25 mouse cellular contexts compared by ENCODE assay signal in genomic region chr16:96087436-96087835, GRCm38 (mm10). TPM values are rescaled to one million over a fixed set of nuclear protein-coding genes. Genes with fewer than 3 reads are reported as not detected.
DNase-seq lines count a peak whose midpoint lies in the region; ATAC-seq and TF ChIP-seq lines count a peak whose summit lies in the region.
"Had no signal": no experiment of that assay in that cellular context is flagged by ENCODE, and none has a peak within 500 bp of the region (broad histone marks: within the 10 kb centered on the region; RNA-seq: fewer than 3 reads in every experiment).

No protein-coding gene starts in this region.

- ATAC-seq in heart, embryonic 11.5 days (replicated peaks; ENCODE audit: insufficient number of reproducible peaks, low FRiP score, low TSS enrichment), result no peak
- ATAC-seq in stomach, postnatal 0 days (ENCODE audit: low FRiP score, low TSS enrichment), result no peak
- ATAC-seq: activated CD4-positive, CD25-positive, alpha-beta regulatory T cell, adult 4 months; forebrain, embryonic 14.5 days; inflammation-experienced regulatory T-cells, adult 6 months; Patski had no signal

- no peaks in the 10 kb centered on the region for H3K9me3 ChIP-seq in heart, embryonic 11.5 days (replicated peaks; ENCODE audit: control insufficient read depth, low read length)
- H3K9me3 ChIP-seq in stomach, postnatal 0 days (ENCODE audit: control insufficient read depth, low read length), result no peaks in the 10 kb centered on the region
- H3K9me3 ChIP-seq: embryonic facial prominence, embryonic 15.5 days; forebrain, embryonic 10.5 days; heart, embryonic 12.5 days; hindbrain, embryonic 10.5 days; hindbrain, embryonic 15.5 days had no signal

- no peak for DNase-seq in heart, adult 2 months
- no peak for DNase-seq in layer of hippocampus, adult 2 months (ENCODE audit: low spot score in 2 of 2)
- no peak for DNase-seq in layer of hippocampus, postnatal 36 days
- DNase-seq in spleen, adult 2 months (ENCODE audit: low read depth in 1 of 2, low spot score in 2 of 2), result no peak
- DNase-seq in spleen, postnatal 14 days (ENCODE audit: low spot score in 2 of 2), result no peak
- no peak for DNase-seq in stomach, postnatal 0 days (ENCODE audit: low spot score)
- no peak for DNase-seq in adrenal gland, adult 18-20 months (ENCODE audit: low spot score in 2 of 2)
- DNase-seq: adrenal gland, adult 8-10 months; adrenal gland, postnatal 36 days; cerebellum, adult 11 months; cerebellum, adult 8-10 months; cerebellum, postnatal 14 days; embryo, embryonic 11 days; gastrocnemius, postnatal 36 days had no signal

- no peak overlapping the region for H3K9ac ChIP-seq in heart, adult 2 months (ENCODE audit: low read depth, low read length)
- H3K9ac ChIP-seq in heart, embryonic 11.5 days (ENCODE audit: low read depth, low read length), result no peak overlapping the region
- no peak overlapping the region for H3K9ac ChIP-seq in stomach, postnatal 0 days (ENCODE audit: low read length)
- H3K9ac ChIP-seq: embryonic facial prominence, embryonic 15.5 days; heart, embryonic 12.5 days; hindbrain, embryonic 15.5 days had no signal

- H3K27ac ChIP-seq in heart, adult 2 months, result no peak overlapping the region
- H3K27ac ChIP-seq in heart, embryonic 11.5 days (ENCODE audit: low read depth, low read length), result no peak overlapping the region
- no peak overlapping the region for H3K27ac ChIP-seq in layer of hippocampus, adult 2 months
- peak overlapping the region; percentile 61; the same call in 1 of the 2 replicates for H3K27ac ChIP-seq in spleen, adult 2 months (ENCODE audit: insufficient read depth, low read length)
- no peak overlapping the region for H3K27ac ChIP-seq in stomach, postnatal 0 days (replicated peaks)
- H3K27ac ChIP-seq: forebrain, embryonic 10.5 days; hindbrain, embryonic 10.5 days; hindbrain, embryonic 15.5 days had no signal

- intact Hi-C loops in heart, adult 2 months (cut with DNase I), result no loop called here

- peak; percentile 20; the same call in 1 of the 2 replicates for TF ChIP-seq CTCF in heart, adult 2 months (IDR thresholded peaks at IDR 0.05)
- peak; percentile 42 for TF ChIP-seq CTCF in layer of hippocampus, adult 2 months (conservative IDR thresholded peaks at IDR 0.05)
- no peak for TF ChIP-seq CTCF in spleen, adult 2 months (IDR thresholded peaks at IDR 0.05; ENCODE audit: extremely low read depth, insufficient read depth, insufficient read length, insufficient replicate concordance)
- TF ChIP-seq CTCF in stomach, postnatal 0 days (IDR thresholded peaks at IDR 0.05; ENCODE audit: low read depth), result peak; percentile 27

- H3K79me2 ChIP-seq in heart, adult 2 months (replicated peaks; ENCODE audit: control insufficient read depth, insufficient read depth, low read length), result no peaks in the 10 kb centered on the region

- no peak overlapping the region for H3K4me3 ChIP-seq in heart, adult 2 months
- H3K4me3 ChIP-seq in heart, embryonic 11.5 days (ENCODE audit: low read depth, low read length), result no peak overlapping the region
- no peak overlapping the region for H3K4me3 ChIP-seq in layer of hippocampus, adult 2 months
- no peak overlapping the region for H3K4me3 ChIP-seq in spleen, adult 2 months (ENCODE audit: extremely low read depth, insufficient read depth, insufficient read length)
- no peak overlapping the region for H3K4me3 ChIP-seq in stomach, postnatal 0 days (ENCODE audit: low read depth, low read length)
- H3K4me3 ChIP-seq: embryonic facial prominence, embryonic 15.5 days; erythroblast, embryonic 14.5 days; forebrain, embryonic 10.5 days; heart, embryonic 12.5 days; hindbrain, embryonic 10.5 days; hindbrain, embryonic 15.5 days had no signal

- H3K4me2 ChIP-seq in heart, embryonic 11.5 days, result no peak overlapping the region
- no peak overlapping the region for H3K4me2 ChIP-seq in stomach, postnatal 0 days (replicated peaks; ENCODE audit: low read depth)
- H3K4me2 ChIP-seq: embryonic facial prominence, embryonic 15.5 days; heart, embryonic 12.5 days; hindbrain, embryonic 15.5 days had no signal

- no peak for TF ChIP-seq EP300 in heart, adult 2 months (IDR thresholded peaks at IDR 0.05; ENCODE audit: insufficient read depth, low read depth, low read length)
- TF ChIP-seq EP300 in stomach, postnatal 0 days (optimal IDR thresholded peaks at IDR 0.05), result no peak

- WGBS in heart, adult 2 months, result 76% methylated on average over 4 of the region's 4 CpGs
- WGBS in heart, embryonic 11.5 days (ENCODE audit: insufficient replicate concordance), result 72% methylated on average over 4 of the region's 4 CpGs
- 54% methylated on average over 4 of the region's 4 CpGs for WGBS in spleen, adult 2 months
- WGBS in stomach, postnatal 0 days, result 72% methylated on average over 4 of the region's 4 CpGs

- H3K36me3 ChIP-seq in heart, adult 2 months (ENCODE audit: control insufficient read depth, insufficient read depth, low read length), result no peaks in the 10 kb centered on the region
- no peaks in the 10 kb centered on the region for H3K36me3 ChIP-seq in heart, embryonic 11.5 days (ENCODE audit: control insufficient read depth, insufficient read depth, low read length)
- H3K36me3 ChIP-seq in spleen, adult 2 months (ENCODE audit: control insufficient read depth, insufficient read depth, low read length), result no peaks in the 10 kb centered on the region
- no peaks in the 10 kb centered on the region for H3K36me3 ChIP-seq in stomach, postnatal 0 days (ENCODE audit: control insufficient read depth, insufficient read depth, low read length)
- H3K36me3 ChIP-seq: embryonic facial prominence, embryonic 15.5 days; forebrain, embryonic 10.5 days; heart, embryonic 12.5 days; hindbrain, embryonic 10.5 days; hindbrain, embryonic 15.5 days had no signal

- peaks cover 3% of the 10 kb centered on the region; the same call in 1 of the 2 replicates for H3K4me1 ChIP-seq in heart, adult 2 months (ENCODE audit: control insufficient read depth, insufficient read depth, low read length)
- peaks cover 22% of the 10 kb centered on the region for H3K4me1 ChIP-seq in heart, embryonic 11.5 days (ENCODE audit: control insufficient read depth, insufficient read depth, low read length)
- H3K4me1 ChIP-seq in spleen, adult 2 months (ENCODE audit: control insufficient read depth, insufficient read depth, insufficient read length), result peaks cover 44% of the 10 kb centered on the region
- H3K4me1 ChIP-seq in stomach, postnatal 0 days (replicated peaks; ENCODE audit: control insufficient read depth, insufficient read depth), result 0 out of 2 replicates have a peak, but pooled peaks cover 7% of the 10 kb centered on the region

- no peak for TF ChIP-seq POLR2A in heart, adult 2 months (IDR thresholded peaks at IDR 0.05; ENCODE audit: insufficient read depth, low read depth, low read length)
- no peak for TF ChIP-seq POLR2A in spleen, adult 2 months (IDR thresholded peaks at IDR 0.05; ENCODE audit: low read depth, low read length)

- no peaks in the 10 kb centered on the region for H3K27me3 ChIP-seq in heart, adult 2 months (ENCODE audit: control insufficient read depth, insufficient read depth, low read length)
- H3K27me3 ChIP-seq in heart, embryonic 11.5 days (ENCODE audit: control insufficient read depth, insufficient read depth, low read length), result no peaks in the 10 kb centered on the region
- no peaks in the 10 kb centered on the region for H3K27me3 ChIP-seq in spleen, adult 2 months (ENCODE audit: control insufficient read depth, insufficient read depth, low read length)
- H3K27me3 ChIP-seq in stomach, postnatal 0 days (ENCODE audit: control insufficient read depth, insufficient read depth, low read length), result no peaks in the 10 kb centered on the region
- H3K27me3 ChIP-seq: embryonic facial prominence, embryonic 15.5 days; heart, embryonic 12.5 days; hindbrain, embryonic 15.5 days; Patski had no signal

RNA-seq across cellular contexts. Expression of gene Brwd1, which starts 5.1 kb away (rescaled TPM):
- 10 to 100 TPM; 65.5 to 88.7 TPM for total RNA-seq in heart, adult 2 months (2021)
- polyA plus RNA-seq in heart, adult 2 months (2012; rRNA removed), result 24.4 and 43.8 TPM in 2 replicates
- 93.8 and 97.7 TPM in 2 replicates for polyA plus RNA-seq in heart, embryonic 11.5 days (2014; fragmentation: Nextera tagmentation; extraction: Ambion mirVana)
- 100 to 1,000 TPM; 141 to 150 TPM for total RNA-seq in layer of hippocampus, adult 2 months (2021)
- 100 to 1,000 TPM; 138 to 140 TPM for total RNA-seq in layer of hippocampus, postnatal 36 days (2021)
- polyA plus RNA-seq in spleen, adult 2 months (2012; rRNA removed), result 32.8 and 41.9 TPM in 2 replicates
- polyA plus RNA-seq in stomach, postnatal 0 days (2015; fragmentation: Nextera tagmentation; extraction: Ambion mirVana), result 29.1 and 31.6 TPM in 2 replicates
- 10 to 100 TPM; 60.7 to 62.5 TPM for total RNA-seq in adrenal gland, adult 18-20 months (2021)

RNA-seq across cellular contexts. Expression of gene Hmgn1, which starts 40.1 kb away (rescaled TPM):
- 10 to 100 TPM; 47.9 to 53.1 TPM for total RNA-seq in heart, adult 2 months (2021)
- polyA plus RNA-seq in heart, adult 2 months (2012; rRNA removed), result 14.6 and 27.9 TPM in 2 replicates
- 543 and 564 TPM in 2 replicates for polyA plus RNA-seq in heart, embryonic 11.5 days (2014; fragmentation: Nextera tagmentation; extraction: Ambion mirVana)
- 10 to 100 TPM; 68.5 to 73.7 TPM for total RNA-seq in layer of hippocampus, adult 2 months (2021)
- total RNA-seq in layer of hippocampus, postnatal 36 days (2021), result 10 to 100 TPM; 79.7 to 91.4 TPM
- polyA plus RNA-seq in spleen, adult 2 months (2012; rRNA removed), result 19.0 and 19.9 TPM in 2 replicates
- 334 and 365 TPM in 2 replicates for polyA plus RNA-seq in stomach, postnatal 0 days (2015; fragmentation: Nextera tagmentation; extraction: Ambion mirVana)
- 100 to 1,000 TPM; 209 to 228 TPM for total RNA-seq in adrenal gland, adult 18-20 months (2021)

RNA-seq across cellular contexts. Expression of gene Wrb, which starts 57.8 kb away (rescaled TPM):
- 10 to 100 TPM; 16.1 to 18.9 TPM for total RNA-seq in heart, adult 2 months (2021)
- 32.6 and 32.7 TPM in 2 replicates for polyA plus RNA-seq in heart, adult 2 months (2012; rRNA removed)
- 84.1 and 96.5 TPM in 2 replicates for polyA plus RNA-seq in heart, embryonic 11.5 days (2014; fragmentation: Nextera tagmentation; extraction: Ambion mirVana)
- total RNA-seq in layer of hippocampus, adult 2 months (2021), result 10 to 100 TPM; 66.8 to 69.8 TPM
- total RNA-seq in layer of hippocampus, postnatal 36 days (2021), result 10 to 100 TPM; 70.8 to 73.3 TPM
- 28.4 and 38.1 TPM in 2 replicates for polyA plus RNA-seq in spleen, adult 2 months (2012; rRNA removed)
- 29.9 and 33.1 TPM in 2 replicates for polyA plus RNA-seq in stomach, postnatal 0 days (2015; fragmentation: Nextera tagmentation; extraction: Ambion mirVana)
- total RNA-seq in adrenal gland, adult 18-20 months (2021), result 10 to 100 TPM; 32.5 to 33.0 TPM
